Comparison of ENCODE assay signal across 22 mouse cellular contexts in the genomic region with DNA sequence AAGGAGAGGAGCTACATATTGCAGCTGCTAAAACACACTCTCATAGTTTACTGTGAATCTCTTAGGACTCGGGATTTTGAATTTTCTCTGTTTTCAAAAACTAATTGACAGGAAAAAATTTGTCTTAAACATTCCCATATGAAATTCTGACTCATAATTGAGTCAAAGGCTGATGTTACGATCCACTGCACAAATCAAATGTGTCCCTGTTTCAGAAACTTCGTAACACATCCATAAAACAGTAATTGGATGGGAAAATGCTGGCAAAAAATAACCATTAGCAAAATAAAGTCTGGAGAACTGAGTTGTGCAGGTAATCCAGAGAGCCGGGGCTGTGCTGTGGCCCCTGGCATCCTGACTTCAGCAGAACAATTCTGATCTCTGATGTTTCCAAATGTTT.
DNase-seq lines count a peak whose midpoint lies in the region; ATAC-seq and TF ChIP-seq lines count a peak whose summit lies in the region.
"Had no signal": no experiment of that assay in that cellular context is flagged by ENCODE, and none has a peak within 500 bp of the region (broad histone marks: within the 10 kb centered on the region; RNA-seq: fewer than 3 reads in every experiment).

No protein-coding gene starts in this region.

- peak overlapping the region; percentile 60; the same call in 1 of the 2 replicates for H3K27ac ChIP-seq in left cerebral cortex, adult 2 months
- peak overlapping the region; percentile 46 for H3K27ac ChIP-seq in limb, embryonic 12.5 days
- H3K27ac ChIP-seq in heart, embryonic 12.5 days (ENCODE audit: poor library complexity, severe bottlenecking), result no peak overlapping the region
- H3K27ac ChIP-seq: forebrain, embryonic 12.5 days; hindbrain, embryonic 10.5 days; hindbrain, postnatal 0 days; liver, embryonic 15.5 days; macrophage; midbrain, embryonic 10.5 days had no signal

- ATAC-seq in limb, embryonic 12.5 days (ENCODE audit: insufficient number of reproducible peaks, insufficient read depth, low FRiP score, low TSS enrichment, low read depth), result no peak
- ATAC-seq in heart, embryonic 12.5 days (ENCODE audit: insufficient number of reproducible peaks, low FRiP score), result no peak
- ATAC-seq in granulocyte monocyte progenitor cell, adult 5-6 weeks (replicated peaks; ENCODE audit: poor library complexity, severe bottlenecking), result no peak
- ATAC-seq: hindbrain, postnatal 0 days; Patski had no signal

- H3K4me2 ChIP-seq in limb, embryonic 12.5 days, result no peak overlapping the region
- H3K4me2 ChIP-seq in heart, embryonic 12.5 days, result no peak overlapping the region
- H3K4me2 ChIP-seq: forebrain, embryonic 12.5 days; liver, embryonic 15.5 days had no signal

- WGBS in limb, embryonic 12.5 days, result 20% methylated on average over 4 of the region's 4 CpGs
- WGBS in heart, embryonic 12.5 days, result 79% methylated on average over 4 of the region's 4 CpGs

- H3K4me1 ChIP-seq in limb, embryonic 12.5 days (replicated peaks), result peaks cover 21% of the 10 kb centered on the region
- peaks cover 4% of the 10 kb centered on the region; the same call in 1 of the 2 replicates for H3K4me1 ChIP-seq in heart, embryonic 12.5 days (replicated peaks)
- H3K4me1 ChIP-seq: hindbrain, embryonic 10.5 days; liver, embryonic 15.5 days; midbrain, embryonic 10.5 days had no signal

- DNase-seq in left cerebral cortex, adult 2 months (ENCODE audit: extremely low spot score in 1 of 2, low spot score in 2 of 2), result no peak
- DNase-seq in left cerebral cortex, adult 8-10 months (ENCODE audit: low spot score in 2 of 2), result no peak
- peak; percentile 21 for DNase-seq in adipocyte (ENCODE audit: low spot score)
- no peak for DNase-seq in c-Kit-positive CD71-positive TER-119-positive erythroid progenitor cells, embryonic 14.5 days (ENCODE audit: low spot score)
- DNase-seq: adrenal gland, postnatal 14 days; cerebellum, adult 11 months; cerebellum, postnatal 36 days; gastrocnemius, postnatal 14 days; kidney, adult 11 months; kidney, postnatal 14 days; thymus, adult 18-20 months; thymus, postnatal 4 days had no signal

- no peaks in the 10 kb centered on the region for H3K9me3 ChIP-seq in limb, embryonic 12.5 days
- no peaks in the 10 kb centered on the region for H3K9me3 ChIP-seq in heart, embryonic 12.5 days (replicated peaks)
- H3K9me3 ChIP-seq: forebrain, embryonic 12.5 days; hindbrain, embryonic 10.5 days; liver, embryonic 15.5 days; midbrain, embryonic 10.5 days had no signal

- H3K36me3 ChIP-seq in limb, embryonic 12.5 days, result no peaks in the 10 kb centered on the region
- H3K36me3 ChIP-seq in heart, embryonic 12.5 days, result no peaks in the 10 kb centered on the region
- H3K36me3 ChIP-seq: forebrain, embryonic 12.5 days; hindbrain, embryonic 10.5 days; liver, embryonic 15.5 days; midbrain, embryonic 10.5 days had no signal

- intact Hi-C loops in left cerebral cortex, adult 2 months (cut with DNase I), result no loop called here

- H3K27me3 ChIP-seq in limb, embryonic 12.5 days, result no peaks in the 10 kb centered on the region
- no peaks in the 10 kb centered on the region for H3K27me3 ChIP-seq in heart, embryonic 12.5 days (replicated peaks)
- H3K27me3 ChIP-seq: forebrain, embryonic 12.5 days; liver, embryonic 15.5 days; Patski had no signal

- H3K4me3 ChIP-seq in left cerebral cortex, adult 2 months, result no peak overlapping the region
- no peak overlapping the region for H3K4me3 ChIP-seq in limb, embryonic 12.5 days (replicated peaks)
- H3K4me3 ChIP-seq in heart, embryonic 12.5 days, result no peak overlapping the region
- H3K4me3 ChIP-seq: forebrain, embryonic 12.5 days; hindbrain, embryonic 10.5 days; liver, embryonic 15.5 days; midbrain, embryonic 10.5 days had no signal

- TF ChIP-seq CTCF in left cerebral cortex, adult 2 months (IDR thresholded peaks at IDR 0.05), result no peak

- H3K9ac ChIP-seq in limb, embryonic 12.5 days (replicated peaks), result no peak overlapping the region
- no peak overlapping the region for H3K9ac ChIP-seq in heart, embryonic 12.5 days
- H3K9ac ChIP-seq: forebrain, embryonic 12.5 days; liver, embryonic 15.5 days had no signal
